In genomic region chr14:24490468-24491265, GRCm38 (mm10) we compare ENCODE assay signal across 8 mouse cellular contexts. TPM values are rescaled to one million over a fixed set of nuclear protein-coding genes. Genes with fewer than 3 reads are reported as not detected.
DNase-seq lines count a peak whose midpoint lies in the region; ATAC-seq and TF ChIP-seq lines count a peak whose summit lies in the region.

No protein-coding gene starts in this region.

- peak; percentile 92 for ATAC-seq in kidney, embryonic 14.5 days (ENCODE audit: low FRiP score, low TSS enrichment)
- ATAC-seq in limb, embryonic 15.5 days (ENCODE audit: insufficient number of reproducible peaks, low FRiP score, low TSS enrichment, low read depth): peak; percentile 94

- H3K4me3 ChIP-seq in bone marrow macrophage, adult 2 months (ENCODE audit: insufficient read depth, low read length): peak overlapping the region; percentile 100
- peak overlapping the region; percentile 88 for H3K4me3 ChIP-seq in embryonic fibroblast, embryonic 13.5 days (ENCODE audit: insufficient read depth, low read length)
- H3K4me3 ChIP-seq in kidney, embryonic 14.5 days (ENCODE audit: low read length): peak overlapping the region; percentile 96
- peak overlapping the region; percentile 79 for H3K4me3 ChIP-seq in limb, embryonic 15.5 days

- TF ChIP-seq POLR2A in bone marrow macrophage, adult 2 months (IDR thresholded peaks at IDR 0.05; ENCODE audit: borderline replicate concordance, low read depth, low read length): peak; percentile 86
- TF ChIP-seq POLR2A in embryonic fibroblast, embryonic 13.5 days (IDR thresholded peaks at IDR 0.05; ENCODE audit: low read depth, low read length): peak; percentile 97

- peak overlapping the region; percentile 94 for H3K9ac ChIP-seq in kidney, embryonic 14.5 days (ENCODE audit: low read depth, low read length)
- H3K9ac ChIP-seq in limb, embryonic 15.5 days: peak overlapping the region; percentile 90

- no peaks in the 10 kb centered on the region for H3K9me3 ChIP-seq in kidney, embryonic 14.5 days (ENCODE audit: control insufficient read depth, low read length)
- no peaks in the 10 kb centered on the region for H3K9me3 ChIP-seq in limb, embryonic 15.5 days

- WGBS in kidney, embryonic 14.5 days: under 1% methylated on average over 62 of the region's 64 CpGs
- WGBS in limb, embryonic 15.5 days: under 1% methylated on average over 64 of the region's 64 CpGs

- peaks cover 41% of the 10 kb centered on the region for H3K36me3 ChIP-seq in kidney, embryonic 14.5 days (ENCODE audit: control insufficient read depth, insufficient read depth, low read length)
- peaks cover 34% of the 10 kb centered on the region for H3K36me3 ChIP-seq in limb, embryonic 15.5 days

- H3K27ac ChIP-seq in bone marrow macrophage, adult 2 months (ENCODE audit: insufficient read depth, low read depth, low read length): peak overlapping the region; percentile 80
- H3K27ac ChIP-seq in embryonic fibroblast, embryonic 13.5 days (ENCODE audit: insufficient read depth, low read length): no peak overlapping the region
- peak overlapping the region; percentile 82 for H3K27ac ChIP-seq in kidney, embryonic 14.5 days (ENCODE audit: low read depth, low read length)
- H3K27ac ChIP-seq in limb, embryonic 15.5 days: peak overlapping the region; percentile 86

- peak overlapping the region; percentile 73 for H3K4me2 ChIP-seq in kidney, embryonic 14.5 days (replicated peaks; ENCODE audit: low read depth, low read length)
- H3K4me2 ChIP-seq in limb, embryonic 15.5 days: peak overlapping the region; percentile 76

- no peak for TF ChIP-seq CTCF in bone marrow macrophage, adult 2 months (IDR thresholded peaks at IDR 0.05; ENCODE audit: low read depth, low read length)
- no peak for TF ChIP-seq CTCF in embryonic fibroblast, embryonic 13.5 days (IDR thresholded peaks at IDR 0.05; ENCODE audit: borderline replicate concordance, insufficient read depth, low read length)

- peak; percentile 95 for DNase-seq in A20 (ENCODE audit: low read depth, low spot score)
- peak; percentile 93 to 96 for DNase-seq in heart, adult 9 months (ENCODE audit: low spot score in 2 of 2)
- peak; percentile 83 to 93 for DNase-seq in monocyte, adult 2 months (ENCODE audit: low read depth in 1 of 2, low spot score in 2 of 2)
- peak; percentile 91 to 96 for DNase-seq in spleen, postnatal 36 days (ENCODE audit: low spot score in 2 of 2)

- peaks cover 26% of the 10 kb centered on the region for H3K4me1 ChIP-seq in bone marrow macrophage, adult 2 months (ENCODE audit: control insufficient read depth, insufficient read depth, low read length)
- peaks cover 6% of the 10 kb centered on the region for H3K4me1 ChIP-seq in embryonic fibroblast, embryonic 13.5 days (ENCODE audit: control insufficient read depth, insufficient read depth, low read length)
- peaks cover 26% of the 10 kb centered on the region for H3K4me1 ChIP-seq in kidney, embryonic 14.5 days (ENCODE audit: control insufficient read depth, insufficient read depth, low read length)
- peaks cover 37% of the 10 kb centered on the region for H3K4me1 ChIP-seq in limb, embryonic 15.5 days

- no peaks in the 10 kb centered on the region for H3K27me3 ChIP-seq in kidney, embryonic 14.5 days (ENCODE audit: control insufficient read depth, insufficient read depth, low read length)
- H3K27me3 ChIP-seq in limb, embryonic 15.5 days: no peaks in the 10 kb centered on the region

RNA-seq across cellular contexts. Expression of gene Rps24, which starts 3.7 kb away (rescaled TPM):
- polyA plus RNA-seq in bone marrow macrophage, adult 2 months (2012; ENCODE audit: insufficient read depth, insufficient read length, missing spikeins): 2,792 and 3,232 TPM in 2 replicates
- polyA plus RNA-seq in embryonic fibroblast, embryonic 13.5 days (2011; ENCODE audit: insufficient read length, low read depth, missing spikeins): 2,821 and 2,984 TPM in 2 replicates
- polyA plus RNA-seq in kidney, embryonic 14.5 days (2014; fragmentation: Nextera tagmentation; extraction: Ambion mirVana): 1,338 and 1,904 TPM in 2 replicates
- 698 and 866 TPM in 2 replicates for polyA plus RNA-seq in limb, embryonic 15.5 days (2015; fragmentation: Nextera tagmentation; extraction: Ambion mirVana)

RNA-seq across cellular contexts. Expression of gene Polr3a, which starts 3.8 kb away (rescaled TPM):
- polyA plus RNA-seq in bone marrow macrophage, adult 2 months (2012; ENCODE audit: insufficient read depth, insufficient read length, missing spikeins): 16.5 and 17.5 TPM in 2 replicates
- polyA plus RNA-seq in embryonic fibroblast, embryonic 13.5 days (2011; ENCODE audit: insufficient read length, low read depth, missing spikeins): 17.5 and 17.6 TPM in 2 replicates
- polyA plus RNA-seq in kidney, embryonic 14.5 days (2014; fragmentation: Nextera tagmentation; extraction: Ambion mirVana): 17.0 and 18.3 TPM in 2 replicates
- polyA plus RNA-seq in limb, embryonic 15.5 days (2015; fragmentation: Nextera tagmentation; extraction: Ambion mirVana): 17.0 and 19.4 TPM in 2 replicates
